Mouse (Mus musculus) brain, embryonic 14.5 days (tissue): ENCODE results near the gene Cct5. TPM values are rescaled to one million over a fixed set of nuclear protein-coding genes. Genes with fewer than 3 reads are reported as not detected.

Source experiments
- DNase-seq: peaks from one replicate; pipeline ENCODE4 v3.0.0-alpha.2; 2011; ENCODE audit warnings: low read depth
- CTCF ChIP-seq: fragments of 200-500 bp; IDR thresholded peaks from 2 replicates; pipeline ENCODE4 v1.5.1; 2012; ENCODE audit warnings: inconsistent platforms, mild to moderate bottlenecking, moderate library complexity, borderline replicate concordance; ENCODE audit not compliant: insufficient read depth, insufficient read length; ENCODE audit errors: extremely low read depth
- POLR2A ChIP-seq: fragments of 200-500 bp; IDR thresholded peaks from 2 replicates; pipeline ENCODE4 v1.6.1; 2012; ENCODE audit warnings: mild to moderate bottlenecking, inconsistent platforms, borderline replicate concordance; ENCODE audit not compliant: poor library complexity, insufficient read depth, insufficient read length, severe bottlenecking; ENCODE audit errors: extremely low read depth
- polyA plus RNA-seq: library from polyadenylated mRNA; depleted of rRNA; stranded (reverse); fragments of >200 nt; gene quantifications from 2 replicates; pipeline ENCODE4 v1.2.3, GENCODE M21; 2012

The Cct5 gene
- polyA plus RNA-seq, 1 experiment: 372 TPM

DNA sequence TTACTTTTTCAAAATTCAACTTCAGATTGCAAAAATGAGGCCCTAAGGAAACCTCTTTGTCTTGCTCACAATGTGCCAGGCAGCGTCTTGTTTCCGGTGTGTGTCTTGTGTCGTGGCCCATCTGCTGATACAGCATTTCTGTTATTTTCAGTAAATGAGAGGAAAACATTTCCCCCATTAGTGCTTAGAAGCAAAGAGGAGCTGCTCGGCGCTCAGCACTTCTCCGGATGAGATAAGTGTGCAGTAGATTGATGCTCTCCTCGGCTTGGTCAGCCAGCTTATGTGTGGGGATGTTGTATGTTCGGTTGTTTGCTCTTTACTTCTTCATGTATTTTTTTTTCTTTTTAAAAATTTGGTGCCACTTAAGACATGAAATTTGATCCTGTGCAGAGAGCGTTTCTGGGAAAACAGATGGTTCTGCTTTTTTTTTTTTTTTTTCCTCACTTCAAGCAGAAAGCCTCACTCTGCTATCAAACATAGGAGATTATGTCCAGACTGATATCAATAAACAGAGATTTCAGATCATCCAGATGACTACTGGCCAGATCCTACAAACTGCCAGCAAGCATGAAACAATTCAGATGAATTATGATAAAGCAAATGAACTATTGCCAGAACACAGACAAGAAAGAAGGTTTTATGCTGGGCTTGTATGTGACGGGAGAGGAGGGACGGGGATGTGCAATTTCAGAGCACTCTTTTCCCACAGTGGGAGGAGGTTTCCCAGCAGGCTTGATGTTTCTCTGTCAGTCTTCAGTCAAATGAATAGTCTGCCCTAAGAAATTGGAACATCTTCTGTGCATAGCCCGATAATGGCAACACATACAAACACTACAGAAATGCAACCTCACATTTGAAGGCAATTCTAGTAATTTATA is 25.9 kb upstream of the Cct5 start:
- TF ChIP-seq POLR2A: no peak
- TF ChIP-seq CTCF: no peak
- peak; percentile 79 for DNase-seq

DNA sequence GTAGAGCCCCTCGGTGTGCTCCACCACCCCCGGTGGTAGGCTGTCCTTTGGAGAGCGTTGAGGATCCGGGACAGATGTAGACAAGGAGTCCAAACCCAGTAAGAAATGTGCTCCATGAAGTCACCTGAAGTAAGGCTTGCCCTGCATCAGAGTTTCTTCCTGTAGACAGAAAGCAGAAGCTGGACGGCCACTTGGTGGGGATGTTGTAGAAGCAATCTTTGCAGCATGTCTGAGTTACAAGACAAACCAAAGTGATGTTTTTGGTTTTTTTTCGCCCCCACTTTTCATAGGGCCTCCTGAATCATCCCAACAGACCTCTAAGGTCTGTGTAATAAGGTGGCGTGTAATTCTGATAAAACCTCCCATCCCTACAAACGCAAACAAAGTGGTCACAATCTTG is 17.9 kb upstream of the Cct5 start:
- DNase-seq: peak; percentile 63
- TF ChIP-seq POLR2A (no peak), CTCF (peak; percentile 37; the same call in 1 of the 2 replicates)

DNA sequence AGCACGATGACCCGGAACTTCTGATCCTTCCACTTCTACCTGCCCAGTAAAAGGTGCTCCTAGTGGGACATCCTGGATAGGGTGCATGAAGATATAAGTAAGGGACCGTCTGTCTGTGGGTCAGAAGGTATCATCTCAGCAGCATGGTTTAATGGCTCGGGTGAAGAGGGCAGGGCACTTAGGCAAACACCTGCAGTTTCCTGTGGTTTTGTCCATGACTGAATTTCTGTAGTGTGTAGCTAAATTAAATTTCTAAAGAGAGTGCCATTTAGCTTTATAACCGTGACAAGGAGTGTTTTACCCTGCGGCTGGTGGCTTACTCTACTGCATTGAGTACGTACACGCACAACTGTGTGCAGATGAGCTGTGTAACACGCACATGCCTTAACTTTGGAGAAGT is 15.7 kb upstream of the Cct5 start:
- TF ChIP-seq POLR2A (no peak), CTCF (no peak)
- no peak for DNase-seq

DNA sequence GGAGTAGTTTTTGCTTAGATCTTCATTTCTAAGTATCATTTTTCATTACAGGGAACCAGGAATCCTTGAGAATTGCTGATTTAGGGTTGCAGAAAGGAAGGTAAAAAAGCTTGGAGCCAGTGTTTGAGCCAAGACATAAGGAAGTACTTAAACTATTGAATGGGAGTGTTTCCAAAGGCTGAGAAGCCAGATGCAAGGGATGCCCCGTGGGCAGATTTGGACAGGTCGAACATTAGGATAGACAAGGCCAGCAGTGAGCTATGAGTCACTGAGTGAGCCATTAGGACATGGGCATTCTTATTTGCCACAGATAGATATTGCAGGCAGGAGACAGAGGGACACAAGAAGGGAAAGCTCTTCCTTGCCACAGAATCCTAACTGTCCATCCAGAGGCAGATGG is 13.1 kb upstream of the Cct5 start:
- DNase-seq: no peak
- TF ChIP-seq CTCF (no peak), POLR2A (no peak)

DNA sequence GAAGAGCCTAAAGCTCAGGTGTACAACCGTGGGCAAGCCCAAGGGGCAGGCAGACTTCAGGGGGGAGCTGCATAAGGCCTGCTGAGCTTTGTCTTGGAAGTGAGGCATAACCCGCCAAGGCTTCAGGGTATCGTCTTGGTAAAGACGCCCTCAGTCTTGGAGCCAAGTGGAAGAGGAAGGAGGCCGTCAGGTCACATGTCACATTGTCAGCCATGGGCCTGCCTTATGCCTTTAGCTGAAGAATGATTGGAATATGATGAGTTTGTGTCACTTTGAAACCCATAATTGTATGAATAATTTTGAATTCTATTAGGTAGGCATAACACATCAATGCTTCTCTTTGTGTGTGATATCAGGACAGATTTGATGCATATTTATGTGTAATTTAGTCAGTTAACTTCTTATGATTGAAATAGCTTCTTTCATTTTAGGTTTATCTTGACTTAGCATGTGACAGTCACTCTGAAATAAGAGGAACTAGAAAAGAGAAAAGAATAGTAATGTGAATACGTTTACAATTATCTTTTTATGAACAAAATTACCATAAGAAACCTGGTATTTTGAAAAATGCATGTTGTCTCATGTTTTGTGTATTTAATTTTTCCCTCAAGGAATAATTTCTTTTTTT is 12.3 kb upstream of the Cct5 start:
- TF ChIP-seq CTCF (no peak), POLR2A (no peak)
- DNase-seq: no peak

DNA sequence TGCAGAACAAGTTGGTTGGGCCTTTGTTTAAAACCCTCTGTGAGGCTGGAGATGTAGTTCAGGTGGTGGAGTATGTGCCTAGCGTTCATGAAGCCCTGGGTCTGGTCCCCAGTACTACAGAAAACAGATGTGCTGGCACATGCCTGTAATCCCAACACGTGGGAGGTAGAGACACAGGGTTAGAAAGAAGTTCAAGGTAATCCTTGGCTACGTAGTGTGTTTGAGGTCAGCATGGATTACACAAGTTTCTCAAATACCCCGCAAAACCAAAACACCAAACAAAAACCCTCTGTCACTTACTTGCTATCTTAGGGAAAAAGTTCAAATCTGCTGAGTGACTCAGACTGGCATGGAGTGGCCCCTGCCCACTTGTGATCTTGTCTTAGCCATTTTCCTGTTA is 10.4 kb upstream of the Cct5 start:
- DNase-seq: no peak
- TF ChIP-seq POLR2A (no peak), CTCF (no peak)

DNA sequence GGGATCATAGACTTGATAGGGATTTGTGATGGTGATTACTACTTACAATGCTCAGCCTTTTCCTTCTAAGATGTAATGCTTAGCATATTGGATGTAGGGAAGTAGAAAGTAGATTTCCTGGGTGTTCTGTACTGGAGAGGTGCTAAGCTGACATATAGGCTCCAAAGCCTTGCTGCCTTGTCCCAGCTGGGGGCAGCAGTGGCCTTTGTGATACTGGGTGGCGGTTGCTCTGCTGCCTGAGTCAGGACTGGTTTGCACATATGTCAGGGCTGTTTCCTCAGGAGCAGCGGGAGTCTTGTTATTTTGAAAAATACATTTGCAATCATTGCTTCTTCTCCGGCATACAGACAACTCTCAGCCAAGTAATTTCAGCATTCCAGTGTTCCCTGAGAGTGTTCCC is 9.4 kb upstream of the Cct5 start:
- DNase-seq: peak; percentile 81
- TF ChIP-seq CTCF (peak; percentile 69), POLR2A (no peak)

DNA sequence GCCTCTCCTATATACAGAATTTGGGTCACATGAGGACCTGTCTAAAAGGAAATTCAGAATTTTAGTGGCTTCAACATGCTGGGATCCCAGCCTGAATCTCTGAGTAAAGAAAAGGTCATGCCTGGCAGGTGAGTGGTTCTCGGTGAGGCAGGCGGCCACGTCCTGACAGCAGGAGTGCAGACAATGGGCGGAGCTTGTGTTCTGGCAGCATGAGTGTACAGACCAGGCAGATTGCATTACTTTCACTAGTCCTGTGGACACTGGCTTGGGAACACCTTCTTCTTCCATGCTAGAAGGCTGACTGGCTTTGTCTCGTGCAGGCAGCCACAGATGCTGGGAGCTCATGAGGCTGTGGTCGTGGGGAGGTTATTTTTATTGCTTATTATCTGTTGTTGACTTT is 5.2 kb upstream of the Cct5 start:
- TF ChIP-seq POLR2A (no peak), CTCF (no peak)
- no peak for DNase-seq

DNA sequence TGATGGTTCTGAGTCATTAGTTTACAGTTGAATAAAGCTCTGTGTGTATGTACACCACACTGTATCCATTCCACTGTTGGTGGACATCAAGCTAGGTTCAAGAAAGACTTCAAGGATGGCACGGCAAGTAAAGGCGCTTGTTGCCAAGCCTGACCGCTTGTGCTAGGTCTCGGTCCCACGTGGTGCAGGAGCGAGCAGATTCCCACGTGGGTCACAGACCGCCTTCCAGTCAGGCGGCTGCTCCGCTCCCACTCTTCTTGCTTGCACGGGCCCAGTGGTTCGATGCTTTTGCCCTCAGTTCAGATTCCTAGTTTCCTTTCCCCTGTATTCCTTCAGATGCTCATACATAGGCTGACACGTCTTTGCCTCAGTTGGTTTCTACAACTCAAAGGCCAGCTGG is 1.5 kb upstream of the Cct5 start:
- DNase-seq: no peak
- TF ChIP-seq CTCF: no peak
- TF ChIP-seq POLR2A: no peak

DNA sequence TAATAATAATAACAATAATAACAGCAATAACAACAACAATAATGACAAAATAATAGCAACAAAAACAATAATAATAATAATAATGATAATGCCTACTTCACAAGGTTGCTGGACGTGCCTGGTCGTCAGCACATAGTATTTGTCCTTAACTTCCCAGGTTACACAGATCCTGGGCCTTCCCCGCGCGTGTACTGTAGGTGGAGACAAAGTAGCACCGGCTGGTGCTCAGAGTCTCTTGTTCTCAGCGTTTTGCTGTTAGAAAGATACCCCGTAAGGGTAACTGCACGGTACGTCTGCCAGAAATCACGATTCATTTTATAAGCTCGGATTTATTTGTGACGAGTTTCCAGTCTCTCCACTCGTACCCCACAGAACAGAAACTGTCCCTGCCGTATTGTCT is 822 bp upstream of the Cct5 start:
- peak; percentile 94 for DNase-seq
- TF ChIP-seq CTCF: peak; percentile 69
- TF ChIP-seq POLR2A: no peak

DNA sequence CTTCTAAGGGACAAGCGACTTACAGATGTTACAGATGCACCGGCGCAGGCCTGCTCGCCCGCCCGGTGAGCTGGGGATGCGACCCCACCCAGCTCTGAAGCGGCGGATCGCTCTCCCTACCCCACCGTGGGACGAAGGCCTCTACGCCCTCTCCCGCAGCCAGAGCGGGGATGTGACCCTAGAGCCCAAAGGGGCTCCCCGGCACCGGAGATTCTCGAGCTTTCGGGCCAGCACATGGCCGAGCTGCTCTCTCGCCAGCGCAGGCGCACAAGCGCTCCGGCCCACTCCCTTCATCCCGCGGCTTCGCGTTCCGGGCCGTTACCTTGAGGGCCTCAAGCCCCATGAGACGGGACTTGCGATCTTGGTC is 342 bp downstream of the Cct5 start:
- TF ChIP-seq POLR2A (no peak), CTCF (no peak)
- no peak for DNase-seq

DNA sequence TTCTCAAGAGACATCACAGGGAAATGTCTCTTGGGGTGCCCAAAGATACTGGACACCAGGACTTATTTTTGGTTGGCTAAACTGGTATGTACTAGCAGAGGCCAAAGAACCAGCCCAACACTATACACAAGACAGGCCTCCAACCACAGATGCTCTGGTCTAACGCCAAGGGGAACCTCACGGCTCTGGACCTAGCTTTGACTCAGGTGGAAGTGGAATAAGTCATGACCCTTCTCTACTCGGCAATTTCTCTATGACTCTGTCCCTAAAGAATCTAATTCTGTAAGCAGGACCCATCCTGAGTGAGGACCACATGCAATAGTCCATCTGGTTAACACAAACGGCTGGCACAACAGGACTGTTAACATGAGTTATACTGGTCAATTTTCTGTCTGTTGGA is 1.8 kb downstream of the Cct5 start:
- TF ChIP-seq POLR2A: no peak
- TF ChIP-seq CTCF: no peak
- no peak for DNase-seq
